Mouse (Mus musculus): ENCODE measurements around the gene Ifit1. TPM values are rescaled to one million over a fixed set of nuclear protein-coding genes. Genes with fewer than 3 reads are reported as not detected.
"Not testable (repeated sequence)": the region's sequence is repeated elsewhere in the genome, so short reads cannot be mapped to it uniquely, and the experiment has no call there.

Gene Ifit1
- polyA plus RNA-seq, 1 experiment from 2014 or later: 0.48 TPM

DNA sequence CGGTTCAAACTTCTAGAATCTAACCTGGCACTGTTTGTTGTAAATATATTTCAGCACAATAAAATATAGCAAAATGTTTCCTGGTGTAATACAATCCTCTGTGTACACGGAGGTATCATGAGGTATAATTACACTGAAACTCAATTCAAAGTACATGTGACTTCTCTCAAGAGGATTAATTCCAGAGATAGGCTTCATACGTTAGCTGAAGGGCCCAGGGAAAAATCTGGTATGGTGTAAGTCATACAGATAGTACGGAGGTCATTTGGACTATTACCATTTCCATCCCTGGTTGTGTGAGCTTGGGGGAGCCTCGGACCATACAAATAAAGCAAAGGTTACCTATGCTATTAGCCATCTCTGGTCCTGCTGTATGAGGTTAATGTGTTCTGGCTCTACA, 1.9 kb downstream of the Ifit1 start:
- H3K27ac ChIP-seq (ENCODE audit: low read depth, low read length): no peak overlapping the region
- H3K27me3 ChIP-seq (replicated peaks; ENCODE audit: control insufficient read depth, insufficient read depth, low read length): no peaks in the 10 kb centered on the region
- no peak overlapping the region for H3K9ac ChIP-seq (ENCODE audit: low read depth, low read length)
- no peaks in the 10 kb centered on the region for H3K36me3 ChIP-seq (ENCODE audit: control insufficient read depth, insufficient read depth, low read length)
- WGBS: 82% methylated on average over 5 of the region's 5 CpGs
- ATAC-seq: no peak
- H3K4me1 ChIP-seq (ENCODE audit: control insufficient read depth, insufficient read depth, low read depth, low read length): no peaks in the 10 kb centered on the region
- no peaks in the 10 kb centered on the region for H3K9me3 ChIP-seq (ENCODE audit: control insufficient read depth, low read length)
- H3K4me3 ChIP-seq (ENCODE audit: low read length): no peak overlapping the region
- H3K4me2 ChIP-seq (ENCODE audit: low read length): no peak overlapping the region

DNA sequence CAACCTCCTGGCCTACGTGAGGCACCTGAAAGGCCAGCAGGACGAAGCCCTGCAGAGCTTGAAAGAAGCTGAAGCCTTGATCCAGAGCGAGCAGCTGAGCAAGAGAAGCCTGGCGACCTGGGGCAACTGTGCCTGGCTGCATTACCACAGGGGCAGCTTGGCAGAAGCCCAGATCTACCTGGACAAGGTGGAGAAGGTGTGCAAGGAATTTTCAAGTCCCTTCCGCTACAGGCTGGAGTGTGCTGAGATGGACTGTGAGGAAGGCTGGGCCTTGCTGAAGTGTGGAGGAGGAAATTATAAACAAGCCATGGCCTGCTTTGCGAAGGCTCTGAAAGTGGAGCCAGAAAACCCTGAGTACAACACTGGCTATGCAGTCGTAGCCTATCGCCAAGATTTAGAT, 7.0 kb downstream of the Ifit1 start:
- not testable (repeated sequence) for ATAC-seq; H3K4me3 ChIP-seq (ENCODE audit: low read length)

DNA sequence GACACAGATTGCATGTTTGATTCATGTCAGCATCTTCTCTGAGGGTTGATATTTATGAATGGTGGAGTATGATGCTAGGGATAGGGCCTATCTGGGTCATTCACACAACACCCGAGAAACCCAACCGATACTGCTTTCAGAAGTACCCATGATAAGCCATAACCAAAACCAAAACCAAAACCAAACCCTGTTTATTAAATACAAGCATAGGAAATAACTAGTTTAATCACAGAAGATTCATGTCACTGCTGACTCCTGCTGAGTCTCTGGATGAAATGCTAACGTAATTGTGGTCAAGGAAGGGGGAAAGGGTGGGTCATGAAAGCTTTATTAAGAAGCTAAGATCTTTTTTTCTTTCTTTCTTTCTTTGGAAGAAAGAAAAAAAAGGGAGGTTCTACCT, 9.6 kb downstream of the Ifit1 start:
- Histone ChIP-seq H3K27me3 (replicated peaks; ENCODE audit: control insufficient read depth, insufficient read depth, low read length) (no peaks in the 10 kb centered on the region), H3K9ac (ENCODE audit: low read depth, low read length) (no peak overlapping the region), H3K9me3 (ENCODE audit: control insufficient read depth, low read length) (no peaks in the 10 kb centered on the region), H3K4me2 (ENCODE audit: low read length) (no peak overlapping the region), H3K4me3 (ENCODE audit: low read length) (no peak overlapping the region), H3K27ac (ENCODE audit: low read depth, low read length) (no peak overlapping the region), H3K36me3 (ENCODE audit: control insufficient read depth, insufficient read depth, low read length) (no peaks in the 10 kb centered on the region), H3K4me1 (ENCODE audit: control insufficient read depth, insufficient read depth, low read depth, low read length) (no peaks in the 10 kb centered on the region)
- 89% methylated on average over 3 of the region's 3 CpGs for WGBS
- no peak for ATAC-seq

More for the DNA sequence above, 7.0 kb downstream of the Ifit1 start:
- H3K4me2 ChIP-seq (ENCODE audit: low read length); H3K27me3 ChIP-seq (replicated peaks; ENCODE audit: control insufficient read depth, insufficient read depth, low read length); H3K4me1 ChIP-seq (ENCODE audit: control insufficient read depth, insufficient read depth, low read depth, low read length); H3K9me3 ChIP-seq (ENCODE audit: control insufficient read depth, low read length); H3K9ac ChIP-seq (ENCODE audit: low read depth, low read length); H3K36me3 ChIP-seq (ENCODE audit: control insufficient read depth, insufficient read depth, low read length); H3K27ac ChIP-seq (ENCODE audit: low read depth, low read length): not testable (repeated sequence)
- 92% methylated on average over 7 of the region's 8 CpGs for WGBS

DNA sequence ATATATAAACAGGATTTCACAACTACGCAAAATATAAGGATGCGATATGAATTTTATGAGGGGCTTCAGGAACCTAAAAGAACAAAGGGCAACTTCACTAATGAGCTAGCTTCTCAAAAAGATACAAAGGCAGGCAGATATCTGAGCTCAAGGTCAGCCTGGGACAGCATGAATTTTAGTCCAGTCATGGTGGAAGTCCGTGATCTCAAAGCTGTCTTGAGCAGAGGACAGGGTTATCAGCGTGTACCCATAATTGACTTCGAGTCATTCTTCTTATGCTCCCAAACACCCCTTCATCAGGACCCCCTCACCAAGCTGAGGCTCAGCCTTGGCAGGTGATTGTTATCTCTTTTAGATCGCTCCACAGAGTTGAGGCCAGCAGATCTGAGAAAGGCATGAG, 10.3 kb downstream of the Ifit1 start:
- ATAC-seq: no peak
- 92% methylated on average over 6 of the region's 6 CpGs for whole genome bisulfite sequencing
- Histone ChIP-seq H3K4me1 (ENCODE audit: control insufficient read depth, insufficient read depth, low read depth, low read length) (no peaks in the 10 kb centered on the region), H3K27me3 (replicated peaks; ENCODE audit: control insufficient read depth, insufficient read depth, low read length) (no peaks in the 10 kb centered on the region), H3K27ac (ENCODE audit: low read depth, low read length) (no peak overlapping the region), H3K9ac (ENCODE audit: low read depth, low read length) (no peak overlapping the region), H3K9me3 (ENCODE audit: control insufficient read depth, low read length) (no peaks in the 10 kb centered on the region), H3K4me3 (ENCODE audit: low read length) (no peak overlapping the region), H3K4me2 (ENCODE audit: low read length) (no peak overlapping the region), H3K36me3 (ENCODE audit: control insufficient read depth, insufficient read depth, low read length) (no peaks in the 10 kb centered on the region)

DNA sequence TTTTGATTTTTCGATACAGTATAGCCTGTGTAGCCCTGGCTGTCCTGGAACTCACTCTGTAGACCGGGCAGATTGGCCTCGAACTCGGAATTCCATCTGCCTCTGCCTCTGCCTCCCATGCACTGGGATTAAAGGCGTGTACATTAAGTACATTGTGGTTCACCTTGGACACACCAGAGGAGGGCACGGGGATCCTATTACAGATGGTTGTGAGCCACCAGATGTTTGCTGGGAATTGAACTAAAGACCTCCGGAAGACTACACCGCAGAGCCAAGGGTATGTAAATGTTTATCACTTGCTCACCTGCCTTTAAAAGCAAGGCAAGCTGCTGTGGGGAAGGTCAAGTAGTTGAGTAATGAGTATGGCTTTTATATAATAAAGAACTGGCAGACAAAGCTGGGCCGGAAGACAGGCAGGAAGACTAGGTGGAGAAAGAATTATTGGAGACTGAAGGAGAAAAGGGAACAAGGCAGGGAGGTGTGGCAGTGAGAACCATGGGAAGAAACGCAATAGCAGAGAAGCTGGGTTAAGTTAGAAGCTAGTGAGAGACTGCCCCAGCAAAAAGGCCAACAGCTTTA, 14.6 kb downstream of the Ifit1 start:
- no peak overlapping the region for H3K4me3 ChIP-seq (ENCODE audit: low read length)
- WGBS: 87% methylated on average over 10 of the region's 10 CpGs
- H3K9ac ChIP-seq (ENCODE audit: low read depth, low read length): no peak overlapping the region
- H3K9me3 ChIP-seq (ENCODE audit: control insufficient read depth, low read length): no peaks in the 10 kb centered on the region
- ATAC-seq: no peak
- no peaks in the 10 kb centered on the region for H3K4me1 ChIP-seq (ENCODE audit: control insufficient read depth, insufficient read depth, low read depth, low read length)
- no peak overlapping the region for H3K27ac ChIP-seq (ENCODE audit: low read depth, low read length)
- no peaks in the 10 kb centered on the region for H3K36me3 ChIP-seq (ENCODE audit: control insufficient read depth, insufficient read depth, low read length)
- no peak overlapping the region for H3K4me2 ChIP-seq (ENCODE audit: low read length)
- no peaks in the 10 kb centered on the region for H3K27me3 ChIP-seq (replicated peaks; ENCODE audit: control insufficient read depth, insufficient read depth, low read length)

DNA sequence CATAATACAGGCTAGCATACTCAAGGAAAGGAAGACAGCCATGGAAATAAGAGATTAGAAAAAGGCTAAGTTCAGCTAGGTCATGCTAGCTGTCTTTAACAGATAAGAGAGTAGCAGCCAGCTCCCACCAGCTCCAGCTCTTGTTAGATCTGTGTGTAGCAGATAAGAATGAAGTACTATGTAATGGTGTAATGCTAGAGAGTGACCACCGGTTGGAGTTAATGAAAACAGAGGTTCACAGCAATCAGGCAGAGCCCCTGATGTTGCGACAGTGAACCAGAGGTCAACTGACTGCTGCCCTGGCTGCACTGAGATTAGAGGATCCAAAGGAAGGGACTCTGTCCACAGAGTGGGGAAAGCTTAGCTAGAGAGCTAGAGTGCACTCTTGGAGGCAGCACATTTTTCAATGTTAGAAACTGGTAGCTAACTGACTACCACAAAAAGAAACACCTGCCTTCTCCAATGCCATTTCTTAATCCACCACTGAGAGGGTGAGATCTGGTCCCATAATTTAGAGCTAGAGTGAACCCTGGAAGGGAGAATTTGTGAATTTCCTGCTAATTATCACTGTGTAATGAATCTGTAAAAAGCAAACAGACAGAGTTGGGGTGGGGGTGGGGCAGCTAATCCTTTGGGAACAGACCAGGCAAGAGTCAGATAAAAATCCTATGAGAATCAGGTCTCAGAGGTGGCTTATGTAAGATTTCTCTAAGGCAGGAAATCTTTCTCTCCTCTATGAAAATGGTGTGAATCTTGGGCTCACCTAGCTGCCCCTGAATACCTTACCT, 16.0 kb downstream of the Ifit1 start:
- no peak overlapping the region for H3K27ac ChIP-seq (ENCODE audit: low read depth, low read length)
- H3K9ac ChIP-seq (ENCODE audit: low read depth, low read length): no peak overlapping the region
- H3K4me2 ChIP-seq (ENCODE audit: low read length): no peak overlapping the region
- ATAC-seq: no peak
- H3K4me3 ChIP-seq (ENCODE audit: low read length): no peak overlapping the region
- H3K9me3 ChIP-seq (ENCODE audit: control insufficient read depth, low read length): no peaks in the 10 kb centered on the region
- WGBS: 37% methylated on average over 2 of the region's 2 CpGs
- H3K4me1 ChIP-seq (ENCODE audit: control insufficient read depth, insufficient read depth, low read depth, low read length): no peaks in the 10 kb centered on the region
- H3K27me3 ChIP-seq (replicated peaks; ENCODE audit: control insufficient read depth, insufficient read depth, low read length): no peaks in the 10 kb centered on the region
- no peaks in the 10 kb centered on the region for H3K36me3 ChIP-seq (ENCODE audit: control insufficient read depth, insufficient read depth, low read length)

DNA sequence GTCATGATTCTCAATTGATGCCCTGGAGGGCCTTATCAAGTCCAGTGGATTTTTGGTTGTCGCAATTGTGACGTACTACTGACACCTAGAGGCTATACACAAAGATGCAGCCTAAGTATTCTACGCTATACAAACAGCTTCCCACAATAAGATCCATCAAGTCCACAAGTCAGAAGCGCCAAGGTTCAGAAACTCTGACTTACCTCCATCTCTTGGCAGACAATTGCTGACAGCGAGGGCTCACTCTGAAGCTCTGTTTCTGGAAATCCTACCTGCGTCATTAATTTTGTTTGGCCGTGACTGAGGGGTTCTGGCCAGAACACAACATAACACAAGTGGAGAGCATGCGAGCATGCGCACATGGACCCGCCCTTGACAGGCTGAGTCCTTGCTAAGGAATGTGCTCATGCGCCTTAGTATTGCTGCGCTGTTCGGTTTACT, 21.4 kb downstream of the Ifit1 start:
- Histone ChIP-seq H3K4me3 (ENCODE audit: low read length) (peak overlapping the region; percentile 43), H3K9me3 (ENCODE audit: control insufficient read depth, low read length) (no peaks in the 10 kb centered on the region), H3K27ac (ENCODE audit: low read depth, low read length) (no peak overlapping the region), H3K9ac (ENCODE audit: low read depth, low read length) (peak overlapping the region; percentile 52), H3K36me3 (ENCODE audit: control insufficient read depth, insufficient read depth, low read length) (no peaks in the 10 kb centered on the region), H3K4me2 (ENCODE audit: low read length) (peak overlapping the region; percentile 60), H3K4me1 (ENCODE audit: control insufficient read depth, insufficient read depth, low read depth, low read length) (no peaks in the 10 kb centered on the region), H3K27me3 (replicated peaks; ENCODE audit: control insufficient read depth, insufficient read depth, low read length) (no peaks in the 10 kb centered on the region)
- WGBS: 16% methylated on average over 13 of the region's 13 CpGs
- ATAC-seq: peak; percentile 99

DNA sequence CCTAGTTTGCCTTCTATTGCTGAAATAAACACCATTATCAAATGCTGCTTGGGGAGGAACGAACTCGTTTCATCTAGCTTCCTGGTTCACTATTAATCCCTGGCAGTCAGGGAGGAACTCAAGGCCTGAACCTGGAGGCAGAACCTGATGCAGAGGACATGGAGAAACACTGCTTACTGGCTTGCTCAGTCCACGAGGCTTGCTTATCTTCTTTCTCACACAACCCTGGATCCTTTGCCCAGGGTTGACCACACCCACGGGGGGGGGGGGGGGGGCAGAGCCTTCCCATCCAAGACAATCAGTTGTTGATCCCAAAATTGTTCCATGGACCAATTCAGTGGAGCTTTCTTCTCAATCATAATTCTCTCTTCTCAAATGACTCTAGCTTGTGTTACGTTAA, 22.1 kb downstream of the Ifit1 start:
- H3K4me2 ChIP-seq (ENCODE audit: low read length): no peak overlapping the region; the same call in 1 of the 2 replicates
- no peak overlapping the region for H3K4me3 ChIP-seq (ENCODE audit: low read length)
- H3K27me3 ChIP-seq (replicated peaks; ENCODE audit: control insufficient read depth, insufficient read depth, low read length): no peaks in the 10 kb centered on the region
- 58% methylated on average over 5 of the region's 5 CpGs for WGBS
- ATAC-seq: no peak
- no peaks in the 10 kb centered on the region for H3K4me1 ChIP-seq (ENCODE audit: control insufficient read depth, insufficient read depth, low read depth, low read length)
- no peaks in the 10 kb centered on the region for H3K36me3 ChIP-seq (ENCODE audit: control insufficient read depth, insufficient read depth, low read length)
- no peak overlapping the region for H3K9ac ChIP-seq (ENCODE audit: low read depth, low read length)
- no peak overlapping the region for H3K27ac ChIP-seq (ENCODE audit: low read depth, low read length)
- H3K9me3 ChIP-seq (ENCODE audit: control insufficient read depth, low read length): no peaks in the 10 kb centered on the region

DNA sequence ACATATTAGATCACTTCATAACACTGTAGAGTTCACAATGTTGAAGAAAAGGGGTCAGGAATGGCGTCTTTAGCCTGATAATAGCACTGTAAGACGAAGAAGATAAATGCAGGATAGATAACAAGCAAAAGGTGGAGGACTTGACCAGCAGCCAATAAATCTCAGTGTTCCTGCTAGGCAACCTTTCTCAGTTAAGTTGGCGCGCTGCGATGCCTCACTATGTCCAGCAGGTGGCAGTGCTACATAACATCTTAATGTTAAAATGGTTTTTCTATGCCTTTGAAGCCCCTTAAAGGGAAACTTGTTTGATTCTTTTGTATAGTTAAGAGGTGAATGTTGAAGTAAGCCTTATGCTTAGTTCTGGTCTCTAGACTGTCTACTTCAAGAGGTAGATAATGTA, 25.5 kb downstream of the Ifit1 start:
- ATAC-seq: no peak
- Histone ChIP-seq H3K9me3 (ENCODE audit: control insufficient read depth, low read length) (no peaks in the 10 kb centered on the region), H3K27me3 (replicated peaks; ENCODE audit: control insufficient read depth, insufficient read depth, low read length) (no peaks in the 10 kb centered on the region), H3K4me1 (ENCODE audit: control insufficient read depth, insufficient read depth, low read depth, low read length) (no peaks in the 10 kb centered on the region), H3K4me3 (ENCODE audit: low read length) (no peak overlapping the region), H3K27ac (ENCODE audit: low read depth, low read length) (no peak overlapping the region), H3K36me3 (ENCODE audit: control insufficient read depth, insufficient read depth, low read length) (no peaks in the 10 kb centered on the region), H3K4me2 (ENCODE audit: low read length) (no peak overlapping the region), H3K9ac (ENCODE audit: low read depth, low read length) (no peak overlapping the region)
- WGBS: under 1% methylated on average over 5 of the region's 5 CpGs
